Mouse (Mus musculus): ENCODE measurements around the gene C130060K24Rik. TPM values are rescaled to one million over a fixed set of nuclear protein-coding genes. Genes with fewer than 3 reads are reported as not detected.

The C130060K24Rik gene
- polyA plus RNA-seq (2015; fragmentation: Nextera tagmentation; extraction: Ambion mirVana): 1.4 and 1.6 TPM in 2 replicates

GRCm38 (mm10) chr6:65380918-65381772 lies at the start of gene C130060K24Rik:
Gene C130060K24Rik, plus strand, starts transcription at chr6:65381105.
- Histone ChIP-seq H3K4me1 (peaks cover 7% of the 10 kb centered on the region), H3K9me3 (no peaks in the 10 kb centered on the region), H3K36me3 (no peaks in the 10 kb centered on the region), H3K27ac (replicated peaks) (no peak within 1 kb of the TSS), H3K4me3 (peak within 1 kb of the TSS; percentile 53), H3K4me2 (replicated peaks) (peak within 1 kb of the TSS; percentile 98), H3K9ac (replicated peaks) (peak within 1 kb of the TSS; percentile 44), H3K27me3 (peaks cover 3% of the 10 kb centered on the region; the same call in 1 of the 2 replicates)
- under 1% methylated on average over 64 of the region's 64 CpGs for WGBS
- peak; percentile 81 for ATAC-seq (replicated peaks)

DNA sequence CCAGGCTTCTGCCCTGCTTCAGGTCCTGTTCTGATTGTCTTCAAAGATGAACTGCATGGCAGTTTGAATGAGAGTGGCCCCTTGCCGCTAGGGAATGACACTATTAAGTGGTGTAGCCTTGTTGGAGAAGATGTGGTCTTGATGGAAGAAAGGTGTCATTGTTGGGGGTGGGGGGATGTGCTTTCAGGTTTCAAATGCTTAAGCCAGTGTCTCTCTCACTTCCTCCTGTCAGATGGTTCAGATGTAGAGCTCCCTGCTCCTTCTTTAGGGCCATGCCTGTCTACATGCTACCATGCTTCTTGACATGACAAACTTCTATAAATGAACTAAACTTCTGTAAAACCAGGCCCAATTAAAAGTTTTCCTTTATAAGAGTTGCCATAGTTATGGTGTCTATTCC lies 46.7 kb upstream of the C130060K24Rik start:
- H3K27me3 ChIP-seq: no peaks in the 10 kb centered on the region
- 90% methylated on average over 1 of the region's 1 CpGs for WGBS
- H3K4me2 ChIP-seq (replicated peaks): no peak overlapping the region
- ATAC-seq (replicated peaks): no peak
- H3K36me3 ChIP-seq: no peaks in the 10 kb centered on the region
- no peak overlapping the region for H3K4me3 ChIP-seq
- no peak overlapping the region for H3K27ac ChIP-seq (replicated peaks)
- no peaks in the 10 kb centered on the region for H3K4me1 ChIP-seq
- H3K9me3 ChIP-seq: no peaks in the 10 kb centered on the region
- no peak overlapping the region for H3K9ac ChIP-seq (replicated peaks)

DNA sequence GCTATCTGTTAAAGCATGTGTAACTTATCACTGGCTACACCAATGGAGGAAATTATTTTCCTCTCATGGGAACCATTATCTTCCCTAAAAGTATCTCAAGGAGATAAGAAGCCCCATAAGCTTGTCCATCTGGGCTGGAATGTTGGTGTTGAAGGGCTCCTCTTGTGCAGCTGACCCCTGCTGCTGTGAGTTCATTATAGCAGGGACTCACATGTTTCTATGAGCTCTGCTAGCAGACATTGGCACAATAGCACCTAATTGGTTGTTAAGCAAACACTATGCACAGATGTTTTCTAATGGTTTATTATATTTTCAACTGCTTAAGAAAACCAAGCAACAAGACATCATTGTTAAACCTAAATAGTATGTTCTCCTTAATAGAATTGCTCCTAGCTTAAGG lies 41.5 kb upstream of the C130060K24Rik start:
- H3K36me3 ChIP-seq: no peaks in the 10 kb centered on the region
- H3K4me1 ChIP-seq: no peaks in the 10 kb centered on the region
- H3K27me3 ChIP-seq: no peaks in the 10 kb centered on the region
- no peak overlapping the region for H3K4me2 ChIP-seq (replicated peaks)
- H3K4me3 ChIP-seq: no peak overlapping the region
- no peak overlapping the region for H3K27ac ChIP-seq (replicated peaks)
- no peak for ATAC-seq (replicated peaks)
- H3K9me3 ChIP-seq: no peaks in the 10 kb centered on the region
- H3K9ac ChIP-seq (replicated peaks): no peak overlapping the region

GRCm38 (mm10) chr6:65341360-65341759 lies 39.5 kb upstream of the C130060K24Rik start:
- H3K4me1 ChIP-seq: no peaks in the 10 kb centered on the region
- H3K27ac ChIP-seq (replicated peaks): no peak overlapping the region
- no peak overlapping the region for H3K4me2 ChIP-seq (replicated peaks)
- no peak overlapping the region for H3K9ac ChIP-seq (replicated peaks)
- no peaks in the 10 kb centered on the region for H3K27me3 ChIP-seq
- WGBS: 24% methylated on average over 4 of the region's 4 CpGs
- no peak for ATAC-seq (replicated peaks)
- H3K4me3 ChIP-seq: no peak overlapping the region
- no peaks in the 10 kb centered on the region for H3K9me3 ChIP-seq
- no peaks in the 10 kb centered on the region for H3K36me3 ChIP-seq

DNA sequence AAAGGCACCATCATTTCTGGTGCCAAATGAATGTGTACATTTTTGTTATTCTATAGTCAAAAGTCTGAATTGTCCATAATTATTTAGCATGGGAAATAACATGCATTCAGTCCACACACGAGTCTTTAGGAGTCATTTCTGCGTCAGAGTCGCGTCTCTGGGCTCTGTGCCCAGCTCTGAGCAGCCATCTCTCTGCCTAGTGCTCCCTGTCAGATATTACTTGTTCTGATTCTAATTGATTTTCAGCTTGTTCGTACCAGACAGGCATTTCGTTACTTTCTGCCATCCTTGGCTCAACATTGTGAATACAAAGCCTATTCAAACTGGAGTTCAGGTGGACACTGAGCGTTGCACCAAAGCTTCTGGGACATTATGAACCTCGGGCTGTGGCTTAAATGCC lies 33.2 kb upstream of the C130060K24Rik start:
- Histone ChIP-seq H3K36me3 (no peaks in the 10 kb centered on the region), H3K4me3 (no peak overlapping the region), H3K27me3 (no peaks in the 10 kb centered on the region), H3K9me3 (no peaks in the 10 kb centered on the region), H3K27ac (replicated peaks) (no peak overlapping the region), H3K4me1 (no peaks in the 10 kb centered on the region), H3K9ac (replicated peaks) (no peak overlapping the region), H3K4me2 (replicated peaks) (no peak overlapping the region)
- 51% methylated on average over 8 of the region's 8 CpGs for WGBS
- no peak for ATAC-seq (replicated peaks)

DNA sequence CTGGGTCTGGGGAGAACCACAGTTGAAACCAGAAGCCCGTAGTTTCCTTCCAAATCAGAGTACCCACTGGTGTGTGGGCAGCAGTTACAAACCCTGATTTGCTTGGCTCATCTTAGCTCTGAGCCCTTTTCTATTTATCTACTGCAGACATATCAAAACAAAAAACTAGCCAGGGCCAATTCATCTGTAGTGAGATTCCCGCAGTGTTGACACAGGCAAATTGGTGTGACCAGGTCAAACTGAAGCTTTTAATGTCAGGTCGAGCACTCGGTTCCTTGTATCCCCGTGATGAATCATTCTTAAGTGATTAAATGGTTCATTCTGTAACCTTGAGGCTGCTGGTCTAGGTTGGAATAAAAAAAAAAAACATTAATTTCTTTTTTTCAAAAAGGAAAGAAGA lies 32.6 kb upstream of the C130060K24Rik start:
- WGBS: 73% methylated on average over 5 of the region's 5 CpGs
- Histone ChIP-seq H3K4me2 (replicated peaks) (no peak overlapping the region), H3K4me1 (no peaks in the 10 kb centered on the region), H3K27me3 (no peaks in the 10 kb centered on the region), H3K4me3 (no peak overlapping the region), H3K27ac (replicated peaks) (no peak overlapping the region), H3K36me3 (no peaks in the 10 kb centered on the region), H3K9ac (replicated peaks) (no peak overlapping the region), H3K9me3 (no peaks in the 10 kb centered on the region)
- ATAC-seq (replicated peaks): no peak

DNA sequence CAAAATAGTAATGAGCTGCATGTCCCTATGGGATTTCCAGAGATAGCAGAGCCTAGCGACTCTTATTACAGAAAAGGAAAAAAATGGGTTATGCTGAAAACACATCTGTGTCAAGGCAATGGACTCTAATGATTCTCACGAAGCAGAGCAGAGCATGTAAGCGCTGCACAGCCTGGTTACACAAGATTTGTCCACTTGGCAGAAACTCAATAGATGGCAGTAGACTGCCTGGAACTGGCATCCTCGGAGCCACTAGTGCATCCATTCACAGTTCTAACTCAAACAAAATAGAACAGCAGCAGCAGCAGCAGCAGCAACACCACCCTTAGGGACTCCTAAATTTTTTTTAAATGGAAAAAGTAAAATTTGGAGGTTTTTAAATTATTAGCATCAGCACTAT lies 29.3 kb upstream of the C130060K24Rik start:
- ATAC-seq (replicated peaks): no peak
- Histone ChIP-seq H3K4me3 (no peak overlapping the region), H3K27me3 (no peaks in the 10 kb centered on the region), H3K4me2 (replicated peaks) (no peak overlapping the region), H3K4me1 (no peaks in the 10 kb centered on the region), H3K9me3 (no peaks in the 10 kb centered on the region), H3K9ac (replicated peaks) (no peak overlapping the region), H3K36me3 (no peaks in the 10 kb centered on the region), H3K27ac (replicated peaks) (no peak overlapping the region)
- 78% methylated on average over 4 of the region's 4 CpGs for WGBS

GRCm38 (mm10) chr6:65375918-65376317 lies 5.0 kb upstream of the C130060K24Rik start:
- whole genome bisulfite sequencing: 51% methylated on average over 2 of the region's 2 CpGs
- H3K4me2 ChIP-seq (replicated peaks): no peak overlapping the region
- ATAC-seq (replicated peaks): no peak
- H3K9me3 ChIP-seq: no peaks in the 10 kb centered on the region
- no peak overlapping the region for H3K4me3 ChIP-seq
- no peaks in the 10 kb centered on the region for H3K36me3 ChIP-seq
- no peak overlapping the region for H3K27ac ChIP-seq (replicated peaks)
- peaks cover 3% of the 10 kb centered on the region for H3K4me1 ChIP-seq
- H3K27me3 ChIP-seq: peaks cover 3% of the 10 kb centered on the region; the same call in 1 of the 2 replicates
- H3K9ac ChIP-seq (replicated peaks): no peak overlapping the region

DNA sequence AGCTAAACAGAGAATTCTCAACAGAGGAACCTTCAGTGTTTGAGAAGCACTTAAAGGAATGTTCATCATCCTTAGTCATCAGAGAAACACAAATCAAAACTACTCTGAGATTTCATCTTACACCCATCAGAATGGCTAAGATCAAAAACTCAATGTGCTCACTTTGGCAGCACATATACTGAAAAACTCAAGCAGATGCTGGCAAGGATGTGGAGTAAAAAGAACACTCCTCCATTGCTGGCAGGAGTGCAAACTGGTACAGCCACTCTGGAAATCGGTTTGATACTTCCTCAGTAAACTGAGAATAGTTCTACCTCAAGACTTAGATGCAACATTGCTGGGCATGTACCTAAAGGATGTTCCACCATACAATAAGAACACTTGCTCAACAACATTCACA lies 41.0 kb downstream of the C130060K24Rik start:
- H3K4me2 ChIP-seq (replicated peaks): no peak overlapping the region
- no peak overlapping the region for H3K9ac ChIP-seq (replicated peaks)
- no peaks in the 10 kb centered on the region for H3K27me3 ChIP-seq
- WGBS: 82% methylated on average over 1 of the region's 1 CpGs
- no peaks in the 10 kb centered on the region for H3K36me3 ChIP-seq
- ATAC-seq (replicated peaks): no peak
- H3K4me3 ChIP-seq: no peak overlapping the region
- no peak overlapping the region for H3K27ac ChIP-seq (replicated peaks)
- H3K9me3 ChIP-seq: no peaks in the 10 kb centered on the region
- H3K4me1 ChIP-seq: no peaks in the 10 kb centered on the region

DNA sequence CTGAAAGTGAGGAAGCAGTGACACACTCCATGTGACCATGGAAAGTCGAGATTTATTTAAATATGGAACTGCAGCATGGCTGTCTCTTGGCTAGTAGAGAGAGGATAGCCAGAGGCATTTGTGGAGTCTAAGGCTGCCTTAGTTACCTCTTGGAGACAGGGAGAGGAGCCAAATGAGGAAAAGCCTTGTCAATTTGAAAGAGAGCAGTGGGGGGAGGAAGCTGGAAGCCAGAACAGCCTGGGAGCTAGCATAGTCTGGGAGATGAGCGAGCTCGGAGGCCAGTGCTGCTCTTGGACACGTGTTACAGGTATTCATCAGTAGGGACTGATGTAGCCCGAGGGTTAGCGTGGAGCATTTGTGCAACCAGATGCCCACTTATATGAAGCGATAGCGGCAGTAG lies 46.2 kb downstream of the C130060K24Rik start:
- peak; percentile 64 for ATAC-seq (replicated peaks)
- H3K27ac ChIP-seq (replicated peaks): no peak overlapping the region
- no peaks in the 10 kb centered on the region for H3K4me1 ChIP-seq
- no peaks in the 10 kb centered on the region for H3K27me3 ChIP-seq
- no peak overlapping the region for H3K4me3 ChIP-seq
- no peaks in the 10 kb centered on the region for H3K9me3 ChIP-seq
- 78% methylated on average over 8 of the region's 8 CpGs for WGBS
- no peak overlapping the region for H3K4me2 ChIP-seq (replicated peaks)
- H3K36me3 ChIP-seq: no peaks in the 10 kb centered on the region
- H3K9ac ChIP-seq (replicated peaks): no peak overlapping the region

- ATAC-seq (replicated peaks): no peak
- H3K27me3 ChIP-seq: no peaks in the 10 kb centered on the region
- no peak overlapping the region for H3K9ac ChIP-seq (replicated peaks)
- H3K36me3 ChIP-seq: no peaks in the 10 kb centered on the region
- no peaks in the 10 kb centered on the region for H3K9me3 ChIP-seq
- no peak overlapping the region for H3K4me3 ChIP-seq
- H3K4me1 ChIP-seq: no peaks in the 10 kb centered on the region
- WGBS: 85% methylated on average over 5 of the region's 5 CpGs
- H3K4me2 ChIP-seq (replicated peaks): no peak overlapping the region
- H3K27ac ChIP-seq (replicated peaks): no peak overlapping the region
These were observed 52.3 kb downstream of the C130060K24Rik start for GRCm38 (mm10) chr6:65433159-65433558.

GRCm38 (mm10) chr6:65453465-65453864 lies 72.6 kb downstream of the C130060K24Rik start:
- no peak overlapping the region for H3K4me2 ChIP-seq (replicated peaks)
- no peak overlapping the region for H3K27ac ChIP-seq (replicated peaks)
- H3K36me3 ChIP-seq: no peaks in the 10 kb centered on the region
- H3K4me3 ChIP-seq: no peak overlapping the region
- no peaks in the 10 kb centered on the region for H3K27me3 ChIP-seq
- H3K9me3 ChIP-seq: no peaks in the 10 kb centered on the region
- no peak overlapping the region for H3K9ac ChIP-seq (replicated peaks)
- peak; percentile 89 for ATAC-seq (replicated peaks)
- H3K4me1 ChIP-seq: no peaks in the 10 kb centered on the region

DNA sequence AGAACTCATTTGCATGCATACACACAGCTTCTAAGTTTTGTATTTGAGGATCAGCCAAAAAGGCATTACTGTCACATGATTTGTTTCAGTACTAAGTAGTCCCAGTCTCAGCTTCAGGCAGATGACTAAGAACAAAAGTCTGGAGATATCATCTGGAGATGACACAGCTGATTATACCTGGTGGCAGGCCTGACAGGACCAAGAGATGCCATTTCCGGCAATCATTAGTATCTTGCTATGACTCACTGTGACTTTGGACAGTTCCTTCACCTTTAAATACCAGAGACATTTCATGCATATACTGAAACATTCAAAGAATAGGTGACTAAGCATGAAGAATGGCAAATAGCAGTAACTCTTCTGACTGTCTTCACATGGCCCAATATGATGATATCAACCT lies 84.4 kb downstream of the C130060K24Rik start:
- 95% methylated on average over 1 of the region's 1 CpGs for WGBS
- no peaks in the 10 kb centered on the region for H3K9me3 ChIP-seq

More for the DNA sequence above, 84.4 kb downstream of the C130060K24Rik start:
- no peak overlapping the region for H3K4me2 ChIP-seq (replicated peaks)
- ATAC-seq (replicated peaks): no peak
- H3K27me3 ChIP-seq: no peaks in the 10 kb centered on the region
- no peak overlapping the region for H3K9ac ChIP-seq (replicated peaks)
- H3K36me3 ChIP-seq: no peaks in the 10 kb centered on the region
- no peak overlapping the region for H3K4me3 ChIP-seq
- no peaks in the 10 kb centered on the region for H3K4me1 ChIP-seq
- no peak overlapping the region for H3K27ac ChIP-seq (replicated peaks)
